Mouse (Mus musculus): ENCODE measurements around the gene Rab11fip4. TPM values are rescaled to one million over a fixed set of nuclear protein-coding genes. Genes with fewer than 3 reads are reported as not detected.
"Not testable (repeated sequence)": the region's sequence is repeated elsewhere in the genome, so short reads cannot be mapped to it uniquely, and the experiment has no call there.

Rab11fip4 gene
- polyA plus RNA-seq, 1 experiment from 2014 or later: 0.26 TPM

DNA sequence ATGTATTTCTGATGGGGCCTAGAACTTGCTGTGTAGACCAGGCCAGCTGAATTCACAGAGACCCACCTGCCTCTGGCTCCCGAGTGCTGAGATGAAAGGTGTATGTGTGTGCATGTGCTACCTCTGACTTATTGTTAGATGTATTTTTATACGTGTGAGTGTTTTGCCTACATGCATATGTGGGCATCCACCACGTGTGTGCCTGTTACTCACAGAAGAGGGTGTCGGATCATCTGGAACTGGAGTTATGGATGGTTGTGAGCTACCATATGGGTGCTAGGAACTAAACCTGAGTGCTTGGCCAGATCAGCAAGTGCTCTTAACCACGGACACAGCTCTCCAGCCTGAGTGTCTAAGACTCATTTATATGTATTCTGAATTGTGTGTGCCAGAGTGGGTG, 90.2 kb downstream of the Rab11fip4 start:
- ATAC-seq (replicated peaks; ENCODE audit: insufficient number of reproducible peaks, insufficient read depth, low FRiP score, low read depth): no peak
- 76% methylated on average over 5 of the region's 5 CpGs for WGBS

DNA sequence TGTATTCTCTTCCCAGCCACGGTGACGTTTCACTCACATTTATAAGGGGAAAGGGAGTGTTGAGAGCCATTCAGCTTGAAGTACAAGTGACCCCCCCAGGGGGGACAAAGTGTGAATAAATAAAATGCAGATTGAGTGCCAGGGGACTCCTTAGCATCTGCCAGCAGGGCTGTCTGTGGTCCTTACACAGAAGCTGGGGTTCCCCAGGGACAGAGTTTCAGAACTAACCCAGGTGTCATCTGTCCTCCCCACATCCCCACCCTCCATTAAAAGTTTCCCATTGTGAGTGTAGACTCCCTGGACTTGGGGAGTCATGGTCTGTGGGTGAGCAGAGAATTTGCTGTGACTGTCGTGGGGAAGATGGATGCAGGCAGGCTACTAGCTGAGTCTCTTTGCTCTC, 90.8 kb downstream of the Rab11fip4 start:
- Histone ChIP-seq H3K4me3 (no peak overlapping the region), H3K36me3 (no peaks in the 10 kb centered on the region), H3K4me2 (no peak overlapping the region), H3K4me1 (replicated peaks) (0 out of 2 replicates have a peak, but pooled peaks cover 3% of the 10 kb centered on the region), H3K27me3 (peaks cover 6% of the 10 kb centered on the region), H3K9ac (no peak overlapping the region), H3K27ac (no peak overlapping the region), H3K9me3 (replicated peaks) (no peaks in the 10 kb centered on the region)
- no peak for ATAC-seq (replicated peaks; ENCODE audit: insufficient number of reproducible peaks, insufficient read depth, low FRiP score, low read depth)
- 62% methylated on average over 3 of the region's 3 CpGs for WGBS

More for the DNA sequence above, 90.2 kb downstream of the Rab11fip4 start:
- Histone ChIP-seq H3K4me3 (no peak overlapping the region), H3K9ac (no peak overlapping the region), H3K27ac (no peak overlapping the region), H3K9me3 (replicated peaks) (no peaks in the 10 kb centered on the region), H3K27me3 (peaks cover 6% of the 10 kb centered on the region), H3K36me3 (no peaks in the 10 kb centered on the region), H3K4me1 (replicated peaks) (peaks cover 2% of the 10 kb centered on the region; the same call in 1 of the 2 replicates), H3K4me2 (no peak overlapping the region)

DNA sequence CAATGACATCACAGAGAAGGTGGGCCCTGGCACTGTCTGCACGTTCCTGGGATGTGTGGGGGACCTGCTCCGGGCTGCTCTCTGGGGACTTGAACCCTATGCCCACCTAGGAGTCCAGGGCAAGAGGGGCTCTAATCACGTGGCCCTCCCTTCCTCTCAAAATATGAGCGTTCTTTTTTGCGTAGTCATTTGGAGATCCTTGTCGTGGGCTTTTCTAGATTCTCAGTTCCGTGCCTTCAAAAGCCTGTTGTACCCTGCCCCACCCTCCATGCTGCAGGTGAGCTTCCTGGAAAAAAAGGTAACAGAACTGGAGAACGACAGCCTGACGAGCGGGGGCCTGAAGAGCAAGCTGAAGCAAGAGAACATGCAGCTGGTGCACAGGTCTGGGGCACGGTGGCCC, 94.1 kb downstream of the Rab11fip4 start:
- Histone ChIP-seq H3K27me3 (peaks cover 3% of the 10 kb centered on the region; the same call in 1 of the 2 replicates), H3K36me3 (no peaks in the 10 kb centered on the region), H3K4me2 (no peak overlapping the region), H3K4me3 (no peak overlapping the region), H3K9ac (no peak overlapping the region), H3K4me1 (replicated peaks) (0 out of 2 replicates have a peak, but pooled peaks cover 3% of the 10 kb centered on the region), H3K27ac (no peak overlapping the region), H3K9me3 (replicated peaks) (no peaks in the 10 kb centered on the region)
- no peak for ATAC-seq (replicated peaks; ENCODE audit: insufficient number of reproducible peaks, insufficient read depth, low FRiP score, low read depth)
- WGBS: 80% methylated on average over 11 of the region's 11 CpGs

DNA sequence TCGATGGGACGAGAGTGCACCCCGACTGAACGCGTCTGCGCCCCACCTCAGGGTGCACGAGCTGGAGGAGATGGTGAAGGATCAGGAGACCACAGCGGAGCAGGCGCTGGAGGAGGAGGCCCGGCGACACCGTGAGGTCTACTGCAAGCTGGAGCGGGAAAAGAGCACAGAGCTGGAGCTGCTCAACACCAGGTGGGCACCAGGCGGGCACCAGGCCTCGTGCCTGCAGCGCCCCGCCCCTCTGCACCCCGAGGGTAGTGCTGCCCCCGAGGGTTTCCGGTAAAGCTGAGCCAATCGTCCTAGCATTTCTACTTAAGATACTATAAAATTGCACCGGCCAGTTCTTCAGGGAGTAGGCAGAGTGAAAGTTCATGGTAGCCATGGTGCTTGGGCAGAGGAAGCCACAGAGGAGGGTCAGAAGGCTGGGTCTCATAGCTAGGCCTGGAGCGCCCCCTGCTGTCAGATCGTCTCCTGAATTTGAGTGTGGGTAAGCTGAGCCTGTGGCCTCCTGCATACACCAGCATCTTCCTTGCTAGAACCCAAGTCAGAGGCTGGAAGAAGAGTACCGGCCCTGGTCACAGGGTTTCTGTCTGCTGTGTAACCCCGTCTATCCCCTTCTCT, 95.6 kb downstream of the Rab11fip4 start:
- H3K9ac ChIP-seq: no peak overlapping the region
- H3K36me3 ChIP-seq: no peaks in the 10 kb centered on the region
- no peak overlapping the region for H3K4me3 ChIP-seq
- H3K4me1 ChIP-seq (replicated peaks): 0 out of 2 replicates have a peak, but pooled peaks cover 3% of the 10 kb centered on the region
- no peak overlapping the region for H3K4me2 ChIP-seq
- no peaks in the 10 kb centered on the region for H3K9me3 ChIP-seq (replicated peaks)
- no peak overlapping the region for H3K27ac ChIP-seq
- no peak for ATAC-seq (replicated peaks; ENCODE audit: insufficient number of reproducible peaks, insufficient read depth, low FRiP score, low read depth)
- 63% methylated on average over 26 of the region's 26 CpGs for WGBS
- peaks cover 3% of the 10 kb centered on the region; the same call in 1 of the 2 replicates for H3K27me3 ChIP-seq

DNA sequence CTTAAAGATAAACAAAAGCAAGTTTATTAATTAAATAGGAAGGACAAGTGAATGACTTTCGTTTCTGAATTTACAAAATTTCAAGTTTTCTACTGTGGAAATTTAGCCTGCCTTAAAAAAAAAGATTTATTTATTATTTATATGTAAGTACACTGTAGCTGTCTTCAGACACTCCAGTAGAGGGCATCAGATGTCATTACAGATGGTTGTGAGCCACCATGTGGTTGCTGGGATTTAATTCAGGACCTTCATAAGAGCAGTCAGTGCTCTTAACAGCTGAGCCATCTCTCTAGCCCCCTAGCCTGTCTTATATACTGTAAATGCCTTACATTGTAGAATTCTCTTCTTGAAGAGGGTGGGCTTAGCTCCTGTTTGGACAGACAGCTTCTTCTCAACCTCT, 98.9 kb downstream of the Rab11fip4 start:
- Histone ChIP-seq H3K4me1 (replicated peaks) (0 out of 2 replicates have a peak, but pooled peaks cover 3% of the 10 kb centered on the region), H3K27ac (no peak overlapping the region), H3K27me3 (no peaks in the 10 kb centered on the region; the same call in 1 of the 2 replicates), H3K9me3 (replicated peaks) (no peaks in the 10 kb centered on the region), H3K9ac (no peak overlapping the region), H3K4me2 (no peak overlapping the region), H3K36me3 (no peaks in the 10 kb centered on the region), H3K4me3 (no peak overlapping the region)
- no peak for ATAC-seq (replicated peaks; ENCODE audit: insufficient number of reproducible peaks, insufficient read depth, low FRiP score, low read depth)
- 63% methylated on average over 1 of the region's 1 CpGs for WGBS

DNA sequence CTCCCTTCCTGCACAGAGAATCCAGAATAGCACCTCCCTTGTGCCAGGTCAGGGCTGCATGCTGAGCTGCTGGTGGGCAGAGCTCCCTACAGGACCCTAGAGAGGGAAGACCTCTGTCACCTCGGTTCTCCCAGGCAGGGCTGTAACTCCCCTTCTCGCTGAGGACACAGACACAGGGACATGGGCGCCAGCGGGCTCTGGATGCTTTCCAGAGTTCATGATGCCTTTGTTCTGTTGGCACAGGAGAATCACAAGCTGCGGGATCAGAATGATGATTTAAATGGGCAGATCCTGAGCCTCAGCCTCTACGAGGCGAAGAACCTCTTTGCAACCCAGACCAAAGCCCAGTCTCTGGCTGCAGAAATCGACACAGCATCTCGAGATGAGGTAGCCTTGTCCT, 100.5 kb downstream of the Rab11fip4 start:
- 76% methylated on average over 9 of the region's 9 CpGs for WGBS
- Histone ChIP-seq H3K4me2 (no peak overlapping the region), H3K9ac (no peak overlapping the region), H3K27me3 (no peaks in the 10 kb centered on the region; the same call in 1 of the 2 replicates), H3K4me1 (replicated peaks) (0 out of 2 replicates have a peak, but pooled peaks cover 2% of the 10 kb centered on the region), H3K36me3 (no peaks in the 10 kb centered on the region), H3K4me3 (no peak overlapping the region), H3K9me3 (replicated peaks) (no peaks in the 10 kb centered on the region), H3K27ac (no peak overlapping the region)
- no peak for ATAC-seq (replicated peaks; ENCODE audit: insufficient number of reproducible peaks, insufficient read depth, low FRiP score, low read depth)

DNA sequence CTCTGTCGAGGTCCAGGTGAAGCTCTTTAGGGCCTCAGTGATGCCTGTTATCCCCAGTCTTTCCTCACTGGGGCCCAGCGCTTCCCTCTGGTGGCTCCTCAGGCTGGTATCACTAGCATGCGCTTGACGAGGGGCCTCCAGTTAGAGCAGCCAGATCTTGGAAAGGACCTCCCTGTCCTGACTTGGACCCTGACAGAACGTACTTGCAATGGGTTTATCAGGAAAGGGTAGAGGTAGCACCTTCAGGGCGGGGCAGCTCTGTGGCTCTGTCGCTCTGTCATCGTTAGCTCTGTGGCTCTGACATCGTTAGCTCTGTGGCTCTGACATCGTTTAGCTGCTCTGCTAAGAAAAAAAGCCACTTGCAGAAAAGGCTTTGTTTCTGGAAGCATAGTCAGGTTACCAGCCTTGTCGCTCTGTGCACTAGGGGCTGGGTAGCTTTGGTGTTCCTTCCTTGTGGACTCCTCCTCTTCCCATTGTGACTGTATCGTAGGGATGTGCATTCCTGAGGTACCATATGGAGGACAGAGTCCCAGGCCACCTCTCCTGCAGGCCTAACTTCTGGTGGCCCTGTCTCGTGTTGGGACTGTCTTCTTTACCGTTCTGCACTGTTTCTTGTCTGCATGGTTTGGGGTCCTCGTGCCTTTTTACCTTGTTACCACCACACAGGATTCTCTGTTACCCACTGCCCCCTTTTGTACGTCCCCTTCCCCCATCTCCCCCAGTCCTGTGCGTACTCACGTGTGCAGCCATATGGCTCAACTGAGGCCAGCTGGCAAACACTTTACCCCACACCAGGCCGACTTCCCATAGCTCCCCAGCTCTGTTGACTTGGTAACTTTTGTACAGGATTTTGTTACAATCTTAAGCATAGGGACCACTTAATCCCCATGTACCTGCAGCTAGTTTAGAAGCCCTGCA, 105.6 kb downstream of the Rab11fip4 start:
- H3K9ac ChIP-seq: no peak overlapping the region

DNA sequence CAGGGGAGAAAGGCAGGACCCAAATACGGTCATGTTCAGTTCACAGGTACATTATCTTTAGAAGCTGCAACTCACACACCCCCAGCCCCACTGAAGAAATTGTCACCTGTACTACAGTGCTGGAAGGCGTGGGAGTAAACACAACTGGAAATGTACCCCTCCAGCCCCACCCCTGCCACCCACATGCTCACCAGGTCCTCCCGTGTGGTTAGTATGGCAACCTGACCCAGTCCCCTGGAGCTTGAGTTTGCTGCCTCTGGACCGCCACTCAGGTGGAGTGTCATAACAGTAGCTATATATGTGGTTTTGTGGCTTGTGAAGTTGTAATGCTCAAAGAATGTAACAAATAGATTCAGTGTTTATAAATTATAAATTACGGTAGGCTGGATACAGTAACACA, 107.1 kb downstream of the Rab11fip4 start:
- Histone ChIP-seq H3K9ac (no peak overlapping the region), H3K27me3 (no peaks in the 10 kb centered on the region), H3K4me1 (replicated peaks) (peaks cover 14% of the 10 kb centered on the region), H3K4me3 (no peak overlapping the region), H3K9me3 (replicated peaks) (no peaks in the 10 kb centered on the region), H3K36me3 (peaks cover 6% of the 10 kb centered on the region; the same call in 1 of the 2 replicates), H3K4me2 (no peak overlapping the region), H3K27ac (no peak overlapping the region)
- 73% methylated on average over 5 of the region's 5 CpGs for WGBS
- no peak for ATAC-seq (replicated peaks; ENCODE audit: insufficient number of reproducible peaks, insufficient read depth, low FRiP score, low read depth)

More for the DNA sequence above, 105.6 kb downstream of the Rab11fip4 start:
- ATAC-seq (replicated peaks; ENCODE audit: insufficient number of reproducible peaks, insufficient read depth, low FRiP score, low read depth): no peak
- H3K4me3 ChIP-seq: no peak overlapping the region
- H3K4me2 ChIP-seq: no peak overlapping the region
- peaks cover 6% of the 10 kb centered on the region; the same call in 1 of the 2 replicates for H3K36me3 ChIP-seq
- no peaks in the 10 kb centered on the region for H3K27me3 ChIP-seq
- WGBS: 57% methylated on average over 19 of the region's 19 CpGs
- H3K4me1 ChIP-seq (replicated peaks): 0 out of 2 replicates have a peak, but pooled peaks cover 1% of the 10 kb centered on the region
- H3K27ac ChIP-seq: no peak overlapping the region
- no peaks in the 10 kb centered on the region for H3K9me3 ChIP-seq (replicated peaks)

DNA sequence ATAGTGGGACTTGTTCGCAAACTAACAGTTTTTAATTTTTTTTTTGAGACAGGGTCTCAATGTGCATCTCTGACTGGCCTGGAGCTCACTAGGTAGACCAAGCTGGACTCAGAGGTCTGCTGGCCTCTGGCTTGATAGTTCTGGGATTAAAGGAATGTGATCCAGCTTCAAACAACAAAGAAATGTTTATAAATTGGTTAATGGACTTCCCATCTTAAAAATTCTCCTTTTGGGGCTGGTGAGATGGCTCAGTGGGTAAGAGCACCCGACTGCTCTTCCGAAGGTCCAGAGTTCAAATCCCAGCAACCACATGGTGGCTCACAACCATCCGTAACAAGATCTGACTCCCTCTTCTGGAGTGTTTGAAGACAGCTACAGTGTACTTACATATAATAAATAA, 107.5 kb downstream of the Rab11fip4 start:
- not testable (repeated sequence) for H3K4me3 ChIP-seq; ATAC-seq (replicated peaks; ENCODE audit: insufficient number of reproducible peaks, insufficient read depth, low FRiP score, low read depth); H3K27me3 ChIP-seq; H3K9ac ChIP-seq; H3K36me3 ChIP-seq; H3K4me2 ChIP-seq; H3K27ac ChIP-seq; H3K9me3 ChIP-seq (replicated peaks)
- H3K4me1 ChIP-seq (replicated peaks): peaks cover 18% of the 10 kb centered on the region
- 79% methylated on average over 4 of the region's 4 CpGs for WGBS

DNA sequence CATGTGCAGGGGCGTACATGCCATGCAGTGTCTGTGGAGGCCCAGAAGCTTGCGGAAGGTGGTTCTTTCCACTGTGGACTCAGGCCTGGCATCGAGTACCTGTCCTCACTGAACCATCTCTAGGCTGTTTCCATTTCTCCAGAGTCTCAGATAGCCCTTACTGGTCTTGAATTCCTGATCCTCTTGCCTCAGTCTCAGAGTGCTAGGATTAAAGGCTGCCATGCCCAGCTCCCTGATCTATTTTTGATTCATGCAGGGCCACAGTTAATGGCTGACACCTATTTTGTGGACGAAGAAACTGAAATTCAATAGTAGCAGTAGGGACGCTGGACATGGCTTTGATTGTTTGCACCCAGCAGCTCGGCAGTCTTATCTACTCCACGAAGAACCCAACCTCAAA, 110.5 kb downstream of the Rab11fip4 start:
- no peaks in the 10 kb centered on the region for H3K9me3 ChIP-seq (replicated peaks)
- no peak for ATAC-seq (replicated peaks; ENCODE audit: insufficient number of reproducible peaks, insufficient read depth, low FRiP score, low read depth)
- H3K36me3 ChIP-seq: peaks cover 6% of the 10 kb centered on the region; the same call in 1 of the 2 replicates
- WGBS: 75% methylated on average over 7 of the region's 7 CpGs
- peaks cover 22% of the 10 kb centered on the region for H3K4me1 ChIP-seq (replicated peaks)
- H3K4me2 ChIP-seq: no peak overlapping the region
- no peaks in the 10 kb centered on the region for H3K27me3 ChIP-seq
- no peak overlapping the region for H3K4me3 ChIP-seq
- H3K9ac ChIP-seq: no peak overlapping the region
- no peak overlapping the region for H3K27ac ChIP-seq

DNA sequence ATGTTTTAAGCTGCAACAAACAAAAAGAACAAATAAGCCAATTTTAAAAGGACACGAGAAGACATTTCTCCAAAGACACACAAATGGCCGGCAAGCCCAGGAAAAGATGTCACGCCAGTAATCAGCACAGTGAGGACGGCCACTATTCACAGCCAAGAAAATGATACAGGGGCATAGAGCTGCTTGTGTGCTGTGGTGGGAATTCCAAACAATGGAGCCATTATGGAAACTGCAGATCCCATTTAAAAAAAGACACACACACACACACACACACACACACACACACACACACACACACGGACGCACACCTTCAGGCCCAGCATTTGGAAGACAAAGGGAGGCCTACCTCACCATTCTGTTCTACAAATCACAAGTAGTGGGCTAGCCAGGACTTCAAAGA, 111.1 kb downstream of the Rab11fip4 start:
- Histone ChIP-seq H3K9ac (no peak overlapping the region), H3K9me3 (replicated peaks) (no peaks in the 10 kb centered on the region), H3K36me3 (peaks cover 6% of the 10 kb centered on the region; the same call in 1 of the 2 replicates), H3K27ac (no peak overlapping the region), H3K4me1 (replicated peaks) (peaks cover 22% of the 10 kb centered on the region), H3K27me3 (no peaks in the 10 kb centered on the region), H3K4me2 (no peak overlapping the region), H3K4me3 (no peak overlapping the region)
- no peak for ATAC-seq (replicated peaks; ENCODE audit: insufficient number of reproducible peaks, insufficient read depth, low FRiP score, low read depth)
- 80% methylated on average over 6 of the region's 6 CpGs for WGBS

All from heart, embryonic 15.5 days (tissue).